Mouse (Mus musculus) kidney, adult 10 weeks (tissue): ENCODE measurements around the gene Rassf7. TPM values are rescaled to one million over a fixed set of nuclear protein-coding genes. Genes with fewer than 3 reads are reported as not detected.

Experiments used
- polyA plus RNA-seq: library from polyadenylated mRNA; stranded (reverse); fragments of 350-450 nt; fragmentation: Illumina TruSeq; extraction: RNeasy Lipid Tissue Mini Kit (QIAGEN cat#74804); gene quantifications from one replicate; pipeline ENCODE4 v1.2.3, GENCODE M21; 2014; ENCODE audit warnings: low read depth, low replicate concordance

Rassf7 gene
- 5.0 TPM for polyA plus RNA-seq

DNA sequence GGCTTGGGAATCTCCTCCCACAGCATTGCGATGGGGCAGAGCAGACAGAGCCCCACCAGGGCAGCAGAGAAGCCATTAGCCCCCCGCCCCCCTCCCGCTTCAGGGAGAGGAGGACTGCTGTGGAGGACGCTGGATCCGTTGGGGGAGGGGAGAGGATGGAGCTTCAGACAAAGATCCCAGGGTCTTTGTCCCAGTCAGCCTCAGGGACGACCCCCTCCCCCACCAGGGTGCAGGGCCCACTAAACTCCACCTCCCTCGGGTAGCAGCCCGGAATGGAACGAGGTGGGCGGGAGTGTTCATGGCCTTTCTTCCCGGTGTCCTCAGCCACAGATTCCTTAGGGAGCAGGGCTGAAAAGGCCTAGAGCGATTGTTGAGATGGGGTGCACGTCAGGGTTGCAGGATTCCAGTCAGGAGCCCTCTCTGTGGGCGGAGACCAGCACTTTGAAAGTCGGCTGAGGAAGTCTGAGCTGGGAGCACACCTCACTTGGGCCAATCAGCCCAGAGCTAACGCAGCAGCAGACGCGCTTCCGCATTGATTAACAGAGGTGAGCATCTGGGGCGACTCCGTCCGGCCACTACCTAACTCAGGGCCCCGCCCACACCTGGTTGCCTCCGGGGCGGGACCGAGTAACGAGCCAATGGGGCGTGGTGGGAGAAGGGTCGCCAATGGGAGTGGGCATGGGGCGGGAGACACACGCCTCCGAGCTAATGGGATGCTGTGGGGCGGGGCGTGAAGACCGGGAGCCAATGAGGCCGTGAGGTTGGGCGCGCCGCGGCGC is at the start of gene Rassf7:
Gene Rassf7, plus strand, starts transcription at position 760 of the 779 bp plus-strand sequence.

DNA sequence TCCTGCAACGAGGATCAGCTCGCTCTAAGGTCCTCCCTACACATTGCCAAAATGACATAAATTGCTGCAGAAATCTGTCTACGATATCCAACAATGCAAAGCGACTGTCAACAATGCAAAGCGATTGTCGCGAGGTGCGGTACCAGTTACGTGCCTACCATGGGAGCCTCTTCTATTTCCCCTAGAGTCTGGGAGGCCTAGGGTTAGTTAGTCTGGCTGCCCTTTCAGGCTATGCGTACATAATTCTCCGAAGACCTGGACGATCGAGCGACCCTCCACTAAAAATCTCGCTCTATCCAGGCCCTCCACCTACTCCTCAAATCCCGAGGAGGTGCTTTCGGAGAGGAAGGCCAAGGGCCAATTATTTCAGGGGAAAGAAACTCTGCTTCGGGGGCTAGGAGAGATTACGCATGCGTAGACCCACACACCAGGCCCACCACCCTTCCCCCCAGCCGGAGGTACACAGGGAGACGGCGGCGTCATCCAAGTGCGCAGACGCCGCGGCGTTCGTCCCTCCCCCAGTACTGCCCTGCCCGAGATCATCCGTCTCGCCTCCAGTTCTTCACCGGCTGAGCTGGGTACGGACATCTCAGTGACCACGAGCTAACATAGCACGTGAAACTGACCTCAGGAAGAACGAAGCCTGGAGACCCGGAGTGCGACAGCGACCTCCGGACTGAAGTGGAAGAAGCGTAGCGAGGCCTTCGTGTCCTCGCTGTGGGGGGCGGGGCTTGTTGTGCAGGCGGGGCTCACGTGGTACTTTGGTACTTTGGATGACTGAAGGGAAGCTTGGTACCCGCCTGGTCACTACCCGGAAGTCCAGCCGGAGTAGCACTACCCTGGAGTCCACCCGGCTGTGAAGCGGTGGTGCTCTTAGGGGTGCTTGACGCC is 43.3 kb upstream of the Rassf7 start, which contains the start of gene Rnh1:
Gene Rnh1, minus strand, starts transcription at position 742 of the 891 bp plus-strand sequence.

DNA sequence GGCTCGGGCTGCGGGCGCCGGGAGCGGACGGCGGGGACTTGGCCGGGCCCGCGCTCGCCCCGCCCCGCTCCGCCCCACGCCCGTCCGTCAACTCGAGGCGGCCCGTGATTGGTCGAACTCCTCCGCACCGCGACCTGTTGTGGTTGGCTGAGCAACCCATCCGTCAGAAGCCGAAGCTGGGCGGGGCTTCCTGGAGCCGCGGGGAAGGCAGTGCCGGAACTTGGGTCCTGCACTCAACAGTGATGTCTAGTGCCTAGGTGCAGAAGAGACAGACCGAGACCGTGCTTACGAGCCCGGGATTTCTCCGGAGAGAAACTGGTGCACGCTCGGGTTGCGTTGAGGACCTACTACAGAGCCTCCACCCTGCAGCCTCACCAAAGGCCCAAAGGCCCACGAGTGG is 21.7 kb upstream of the Rassf7 start, which contains the start of the genes Hras and Lrrc56:
Gene Hras, minus strand, starts transcription at position 58 of the 400 bp plus-strand sequence.
Gene Lrrc56, plus strand, starts transcription at position 210 of the 400 bp plus-strand sequence.

DNA sequence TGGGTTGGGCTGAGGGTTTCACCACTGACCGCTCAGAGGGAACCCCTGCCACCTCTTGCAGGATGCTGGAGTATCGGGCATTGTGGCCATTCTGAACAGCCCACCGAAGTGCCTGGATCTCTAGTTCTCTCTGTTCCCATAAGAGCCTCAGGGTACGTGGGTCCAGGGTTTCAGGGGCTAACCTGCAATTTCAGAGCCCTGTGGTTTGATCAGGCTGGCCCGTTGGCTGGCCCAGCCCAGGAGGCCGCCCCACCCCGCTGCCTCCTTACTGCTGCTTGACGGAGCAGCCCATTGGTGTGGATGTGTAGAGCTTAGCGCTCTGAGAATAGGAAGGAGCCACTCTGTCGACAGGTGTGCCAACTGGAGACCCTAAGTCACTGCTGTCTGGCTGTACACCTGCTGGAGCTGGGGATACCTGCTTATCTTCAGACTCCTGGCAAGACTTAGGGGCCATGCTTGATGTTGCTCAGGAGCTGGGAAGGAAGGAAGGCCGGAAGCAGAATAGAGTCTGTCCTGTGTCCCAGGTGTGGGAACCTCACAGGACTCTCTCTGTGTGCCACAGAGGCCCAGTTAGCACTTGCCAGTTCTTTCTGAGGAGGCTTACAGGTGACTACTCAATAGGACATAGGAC is 1.9 kb upstream of the Rassf7 start, which contains the start of gene Lmntd2:
Gene Lmntd2, minus strand, starts transcription at position 476 of the 631 bp plus-strand sequence.

GRCm38 (mm10) chr7:141228279-141229067 is 12.8 kb downstream of the Rassf7 start, which contains the start of gene Phrf1:
Gene Phrf1 (plus strand): TSS chr7:141228784.

DNA sequence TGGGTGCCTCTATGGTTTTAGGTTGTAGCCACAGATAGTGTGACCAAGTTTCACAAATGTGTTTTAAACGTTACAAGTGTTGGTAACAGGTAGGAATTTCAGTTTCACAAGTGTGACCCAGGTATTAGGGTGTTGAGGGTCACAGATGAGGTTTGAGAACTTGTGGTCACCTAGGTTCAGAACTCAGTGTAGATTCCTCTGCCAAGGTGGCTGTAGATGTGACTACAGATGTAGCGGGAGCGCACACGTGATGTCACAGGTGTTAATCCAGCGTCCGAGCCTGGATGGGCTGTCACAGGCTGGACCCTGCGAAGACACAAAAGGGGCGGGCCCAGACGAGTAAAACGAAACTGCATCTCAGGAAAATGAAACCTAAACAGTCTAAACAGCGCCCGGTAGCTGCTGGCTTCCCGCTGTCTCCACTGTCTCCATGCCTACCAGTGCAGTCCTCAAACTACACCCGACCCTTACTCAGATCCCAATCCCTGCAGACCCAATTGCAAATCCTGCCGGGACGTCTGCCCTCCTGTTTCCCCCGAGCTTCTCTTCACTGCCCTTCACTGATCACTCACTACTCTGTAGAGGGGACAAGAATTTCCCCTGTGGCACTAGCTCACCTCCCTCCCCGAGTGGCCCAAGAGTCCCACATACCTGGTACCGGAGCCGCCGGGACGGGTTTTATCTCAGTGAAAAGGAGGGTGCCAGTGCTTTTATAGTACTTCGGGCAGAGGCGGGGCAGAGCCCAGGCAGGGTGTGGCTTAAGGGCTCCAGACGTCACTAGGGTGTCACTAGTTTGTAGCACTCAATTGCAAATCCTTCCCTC is 50.3 kb downstream of the Rassf7 start, which contains the start of gene Irf7:
Gene Irf7, minus strand, starts transcription at position 743 of the 823 bp plus-strand sequence.

Other genes starting within 250 kb of the Rassf7 start
- gene Ifitm1, start 248.6 kb upstream of the Rassf7 start, polyA plus RNA-seq: 5.3 TPM
- 4.6 TPM for gene Ifitm3, start 205.1 kb upstream of the Rassf7 start, polyA plus RNA-seq
- not detected for gene Ifitm6, start 197.9 kb upstream of the Rassf7 start, polyA plus RNA-seq
- gene Gm17387, start 186.7 kb upstream of the Rassf7 start, polyA plus RNA-seq: not detected
- not detected for gene B4galnt4, start 154.8 kb upstream of the Rassf7 start, polyA plus RNA-seq
- gene Pkp3, start 137.6 kb upstream of the Rassf7 start, polyA plus RNA-seq: not detected
- gene Sigirr, start 115.3 kb upstream of the Rassf7 start, polyA plus RNA-seq: 3.4 TPM
- 6.5 TPM for gene Ano9, start 98.1 kb upstream of the Rassf7 start, polyA plus RNA-seq
- gene Ptdss2, start 93.5 kb upstream of the Rassf7 start, polyA plus RNA-seq: 28.9 TPM
- gene Rnh1, start 43.0 kb upstream of the Rassf7 start, polyA plus RNA-seq: 0.89 TPM
- gene Hras, start 21.9 kb upstream of the Rassf7 start, polyA plus RNA-seq: 9.9 TPM
- 0.69 TPM for gene Lrrc56, start 21.7 kb upstream of the Rassf7 start, polyA plus RNA-seq
- 0.20 TPM for gene Lmntd2, start 1.8 kb upstream of the Rassf7 start, polyA plus RNA-seq
- 13.1 TPM for gene Phrf1, start 12.9 kb downstream of the Rassf7 start, polyA plus RNA-seq
- 12.1 TPM for gene Irf7, start 50.6 kb downstream of the Rassf7 start, polyA plus RNA-seq
- gene Cdhr5, start 60.9 kb downstream of the Rassf7 start, polyA plus RNA-seq: 46.1 TPM
- gene Sct, start 63.3 kb downstream of the Rassf7 start, polyA plus RNA-seq: not detected
- gene Drd4, start 76.1 kb downstream of the Rassf7 start, polyA plus RNA-seq: not detected
- gene Deaf1, start 111.8 kb downstream of the Rassf7 start, polyA plus RNA-seq: 1.0 TPM
- 17.9 TPM for gene Tmem80, start 111.9 kb downstream of the Rassf7 start, polyA plus RNA-seq
- gene Eps8l2, start 123.0 kb downstream of the Rassf7 start, polyA plus RNA-seq: 6.2 TPM
- gene Taldo1, start 176.3 kb downstream of the Rassf7 start, polyA plus RNA-seq: 14.4 TPM
- gene Gatd1, start 198.3 kb downstream of the Rassf7 start, polyA plus RNA-seq: 9.2 TPM
- not detected for gene Cend1, start 213.6 kb downstream of the Rassf7 start, polyA plus RNA-seq
- gene Slc25a22, start 222.0 kb downstream of the Rassf7 start, polyA plus RNA-seq: 0.97 TPM
- gene Pidd1, start 228.2 kb downstream of the Rassf7 start, polyA plus RNA-seq: 0.12 TPM
- gene Rplp2, start 231.5 kb downstream of the Rassf7 start, polyA plus RNA-seq: 15.4 TPM
- gene Pnpla2, start 239.3 kb downstream of the Rassf7 start, polyA plus RNA-seq: 1.5 TPM
- gene Cracr2b, start 245.2 kb downstream of the Rassf7 start, polyA plus RNA-seq: not detected